Mouse (Mus musculus): ENCODE results near the gene Ube2d1. TPM values are rescaled to one million over a fixed set of nuclear protein-coding genes. Genes with fewer than 3 reads are reported as not detected.

The Ube2d1 gene
- polyA plus RNA-seq, 1 experiment from 2014 or later = 73.5 TPM

- Histone ChIP-seq H3K9ac (no peak overlapping the region), H3K27ac (no peak overlapping the region), H3K27me3 (no peaks in the 10 kb centered on the region), H3K4me3 (no peak overlapping the region), H3K4me1 (no peaks in the 10 kb centered on the region), H3K36me3 (no peaks in the 10 kb centered on the region), H3K4me2 (replicated peaks) (no peak overlapping the region), H3K9me3 (no peaks in the 10 kb centered on the region)
- no peak for ATAC-seq (ENCODE audit: low FRiP score, low read depth)
- WGBS = 78% methylated on average over 11 of the region's 11 CpGs
These were observed 31.0 kb upstream of the Ube2d1 start for GRCm38 (mm10) chr10:71316056-71316455.

GRCm38 (mm10) chr10:71314596-71314995, 29.5 kb upstream of the Ube2d1 start:
- Histone ChIP-seq H3K4me1 (no peaks in the 10 kb centered on the region), H3K9me3 (no peaks in the 10 kb centered on the region), H3K27me3 (no peaks in the 10 kb centered on the region), H3K4me3 (no peak overlapping the region), H3K9ac (no peak overlapping the region), H3K27ac (no peak overlapping the region), H3K4me2 (replicated peaks) (no peak overlapping the region), H3K36me3 (no peaks in the 10 kb centered on the region)
- ATAC-seq (ENCODE audit: low FRiP score, low read depth) = no peak
- 58% methylated on average over 3 of the region's 3 CpGs for WGBS

GRCm38 (mm10) chr10:71310288-71310687, 25.2 kb upstream of the Ube2d1 start:
- Histone ChIP-seq H3K4me2 (replicated peaks) (no peak overlapping the region), H3K9me3 (no peaks in the 10 kb centered on the region), H3K36me3 (no peaks in the 10 kb centered on the region), H3K27ac (no peak overlapping the region), H3K4me1 (no peaks in the 10 kb centered on the region; the same call in 1 of the 2 replicates), H3K9ac (no peak overlapping the region), H3K4me3 (no peak overlapping the region), H3K27me3 (no peaks in the 10 kb centered on the region)
- no peak for ATAC-seq (ENCODE audit: low FRiP score, low read depth)
- 80% methylated on average over 3 of the region's 3 CpGs for WGBS

- no peak overlapping the region for H3K4me2 ChIP-seq (replicated peaks)
- WGBS = 90% methylated on average over 5 of the region's 5 CpGs
- no peak; the same call in 1 of the 2 replicates for ATAC-seq (ENCODE audit: low FRiP score, low read depth)
- no peak overlapping the region for H3K27ac ChIP-seq
- no peak overlapping the region for H3K4me3 ChIP-seq
- no peak overlapping the region for H3K9ac ChIP-seq
- H3K36me3 ChIP-seq = no peaks in the 10 kb centered on the region
- H3K9me3 ChIP-seq = no peaks in the 10 kb centered on the region
- H3K27me3 ChIP-seq = no peaks in the 10 kb centered on the region
- no peaks in the 10 kb centered on the region; the same call in 1 of the 2 replicates for H3K4me1 ChIP-seq
These were observed 23.1 kb upstream of the Ube2d1 start for GRCm38 (mm10) chr10:71308199-71308598.

DNA sequence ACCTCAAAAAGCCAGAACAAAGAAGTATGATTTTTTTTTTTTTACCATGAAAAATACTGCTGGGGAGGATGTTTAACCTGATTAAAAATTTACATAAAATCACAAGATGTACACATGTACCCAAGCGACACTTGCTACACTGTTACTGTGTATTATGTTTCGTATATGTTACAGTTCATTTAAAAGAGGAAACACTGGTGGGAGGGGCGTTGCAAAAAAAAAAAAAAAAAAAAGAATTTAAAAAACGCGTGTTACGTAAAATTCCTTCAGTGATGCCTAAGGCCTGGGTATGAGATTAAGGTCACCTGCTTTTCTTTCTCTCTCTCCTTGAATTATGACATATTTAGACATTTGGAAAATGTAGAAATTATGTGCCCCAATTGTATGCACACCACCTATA, 21.7 kb upstream of the Ube2d1 start:
- WGBS = 64% methylated on average over 6 of the region's 6 CpGs
- H3K4me3 ChIP-seq = no peak overlapping the region
- H3K4me1 ChIP-seq = no peaks in the 10 kb centered on the region; the same call in 1 of the 2 replicates
- no peaks in the 10 kb centered on the region for H3K27me3 ChIP-seq
- H3K9ac ChIP-seq = no peak overlapping the region
- no peaks in the 10 kb centered on the region for H3K36me3 ChIP-seq
- no peak for ATAC-seq (ENCODE audit: low FRiP score, low read depth)
- no peak overlapping the region for H3K27ac ChIP-seq
- H3K9me3 ChIP-seq = no peaks in the 10 kb centered on the region
- no peak overlapping the region for H3K4me2 ChIP-seq (replicated peaks)

DNA sequence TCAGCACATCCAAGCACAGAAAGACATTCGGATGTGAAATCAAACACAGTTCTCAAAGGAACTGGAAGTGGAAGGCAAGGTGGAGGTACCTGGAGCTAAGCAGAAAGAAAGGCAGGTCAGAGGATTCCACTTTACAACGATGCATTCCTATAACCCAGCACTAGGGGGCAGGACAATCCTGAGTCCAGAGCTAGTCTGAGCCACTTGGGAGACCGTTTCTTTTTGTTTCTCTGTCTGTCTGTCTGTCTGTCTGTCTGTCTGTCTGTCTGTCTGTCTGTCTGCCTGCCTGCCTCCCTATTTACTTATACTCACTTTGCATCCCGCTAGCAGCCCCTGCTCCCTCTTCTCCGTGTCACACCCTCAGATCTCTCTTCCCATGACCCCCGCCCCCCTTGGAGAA, 21.1 kb upstream of the Ube2d1 start:
- Histone ChIP-seq H3K9me3 (no peaks in the 10 kb centered on the region), H3K27ac (no peak overlapping the region), H3K4me3 (no peak overlapping the region), H3K9ac (no peak overlapping the region), H3K36me3 (no peaks in the 10 kb centered on the region), H3K4me1 (no peaks in the 10 kb centered on the region; the same call in 1 of the 2 replicates), H3K4me2 (replicated peaks) (peak overlapping the region; percentile 49), H3K27me3 (no peaks in the 10 kb centered on the region)
- WGBS = 21% methylated on average over 6 of the region's 6 CpGs
- ATAC-seq (ENCODE audit: low FRiP score, low read depth) = no peak

DNA sequence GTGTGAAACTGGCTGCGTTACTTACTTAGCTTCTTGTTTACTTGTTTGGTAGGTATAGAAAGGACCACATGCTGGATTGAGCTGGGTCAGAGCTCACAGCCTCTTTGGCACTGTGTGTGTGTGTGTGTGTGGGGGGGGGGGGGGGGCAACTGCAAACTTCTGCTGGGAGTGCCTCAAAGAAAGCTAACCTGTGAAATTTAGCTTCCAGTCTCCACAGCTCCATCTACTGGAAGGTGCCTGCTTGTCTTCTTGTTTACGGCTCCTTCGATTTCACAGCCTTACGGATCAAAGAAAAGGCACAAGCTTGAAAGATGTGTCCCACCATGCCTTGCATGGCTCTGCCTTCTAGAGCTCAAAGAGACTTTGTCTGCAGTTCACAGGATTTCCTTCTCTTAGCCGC, 17.4 kb upstream of the Ube2d1 start:
- H3K4me3 ChIP-seq = no peak overlapping the region
- H3K36me3 ChIP-seq = no peaks in the 10 kb centered on the region
- H3K27ac ChIP-seq = no peak overlapping the region
- H3K4me2 ChIP-seq (replicated peaks) = no peak overlapping the region; the same call in 1 of the 2 replicates
- 15% methylated on average over 5 of the region's 5 CpGs for WGBS
- 0 out of 2 replicates have a peak, but pooled peaks cover 4% of the 10 kb centered on the region for H3K27me3 ChIP-seq
- no peak for ATAC-seq (ENCODE audit: low FRiP score, low read depth)
- H3K9me3 ChIP-seq = no peaks in the 10 kb centered on the region
- no peaks in the 10 kb centered on the region; the same call in 1 of the 2 replicates for H3K4me1 ChIP-seq
- H3K9ac ChIP-seq = no peak overlapping the region

- H3K4me1 ChIP-seq = no peaks in the 10 kb centered on the region
- no peaks in the 10 kb centered on the region for H3K9me3 ChIP-seq
- H3K27me3 ChIP-seq = 0 out of 2 replicates have a peak, but pooled peaks cover 4% of the 10 kb centered on the region
- no peaks in the 10 kb centered on the region for H3K36me3 ChIP-seq
- H3K9ac ChIP-seq = no peak overlapping the region
- no peak overlapping the region for H3K4me2 ChIP-seq (replicated peaks)
- H3K27ac ChIP-seq = no peak overlapping the region
- H3K4me3 ChIP-seq = no peak overlapping the region
- no peak for ATAC-seq (ENCODE audit: low FRiP score, low read depth)
- WGBS = 70% methylated on average over 16 of the region's 16 CpGs
These were observed 15.1 kb upstream of the Ube2d1 start for GRCm38 (mm10) chr10:71300161-71300560.

DNA sequence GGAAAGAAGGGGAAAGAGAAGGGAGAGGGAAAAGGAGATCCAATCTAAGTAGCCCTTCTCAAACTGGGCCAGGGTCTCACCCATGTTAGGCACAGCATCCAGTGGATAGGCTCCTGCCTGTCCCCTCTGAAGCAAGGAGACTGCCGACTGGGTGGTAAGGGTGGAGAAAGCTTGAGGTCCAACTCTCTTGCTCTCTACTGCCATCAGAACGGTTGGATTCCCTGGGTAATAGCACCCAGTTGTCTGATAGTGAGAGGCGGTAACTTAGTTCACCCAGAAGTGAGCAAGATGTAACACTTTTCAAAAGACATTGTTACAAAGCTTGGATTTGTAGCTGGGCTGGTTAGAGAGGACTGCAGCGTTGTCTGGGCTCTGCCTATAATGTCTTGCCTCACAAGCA, 8.2 kb upstream of the Ube2d1 start:
- Histone ChIP-seq H3K4me1 (peaks cover 11% of the 10 kb centered on the region), H3K27me3 (no peaks in the 10 kb centered on the region), H3K36me3 (no peaks in the 10 kb centered on the region), H3K9ac (no peak overlapping the region), H3K9me3 (no peaks in the 10 kb centered on the region), H3K27ac (no peak overlapping the region), H3K4me3 (no peak overlapping the region), H3K4me2 (replicated peaks) (no peak overlapping the region)
- 54% methylated on average over 4 of the region's 4 CpGs for WGBS
- no peak for ATAC-seq (ENCODE audit: low FRiP score, low read depth)

DNA sequence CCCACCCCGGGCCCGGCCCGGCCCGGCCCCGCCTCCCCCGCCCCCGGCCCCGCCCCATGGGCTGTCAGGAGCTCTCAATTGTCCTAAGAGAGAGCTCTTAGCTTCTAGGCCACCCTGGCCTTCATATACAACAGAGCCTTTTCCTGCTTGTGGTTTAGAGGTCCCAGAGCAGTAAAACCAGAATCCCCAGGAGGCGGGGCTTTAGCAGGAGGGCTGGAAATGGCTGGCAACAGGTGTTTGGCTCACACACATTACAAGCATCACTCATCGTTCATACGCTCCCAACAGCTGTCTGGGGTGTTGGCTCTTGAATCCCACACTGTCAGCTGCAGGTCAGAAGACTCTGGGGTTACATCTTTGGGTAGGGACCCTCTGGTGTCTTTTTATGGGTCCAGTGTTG, 7.2 kb upstream of the Ube2d1 start:
- no peaks in the 10 kb centered on the region; the same call in 1 of the 2 replicates for H3K27me3 ChIP-seq
- peak; percentile 85 for ATAC-seq (ENCODE audit: low FRiP score, low read depth)
- H3K9ac ChIP-seq = no peak overlapping the region
- H3K4me1 ChIP-seq = peaks cover 11% of the 10 kb centered on the region
- no peak overlapping the region; the same call in 1 of the 2 replicates for H3K4me3 ChIP-seq
- WGBS = 6% methylated on average over 8 of the region's 11 CpGs
- H3K27ac ChIP-seq = no peak overlapping the region
- no peaks in the 10 kb centered on the region for H3K9me3 ChIP-seq
- peak overlapping the region; percentile 43 for H3K4me2 ChIP-seq (replicated peaks)
- H3K36me3 ChIP-seq = no peaks in the 10 kb centered on the region

GRCm38 (mm10) chr10:71291801-71292200, 6.7 kb upstream of the Ube2d1 start:
- Histone ChIP-seq H3K4me3 (no peak overlapping the region; the same call in 1 of the 2 replicates), H3K36me3 (no peaks in the 10 kb centered on the region), H3K9ac (no peak overlapping the region), H3K4me1 (peaks cover 11% of the 10 kb centered on the region), H3K4me2 (replicated peaks) (peak overlapping the region; percentile 43), H3K27ac (no peak overlapping the region), H3K9me3 (no peaks in the 10 kb centered on the region), H3K27me3 (no peaks in the 10 kb centered on the region; the same call in 1 of the 2 replicates)
- 14% methylated on average over 4 of the region's 4 CpGs for WGBS
- peak; percentile 45 for ATAC-seq (ENCODE audit: low FRiP score, low read depth)

GRCm38 (mm10) chr10:71291179-71291661, 6.2 kb upstream of the Ube2d1 start:
- Histone ChIP-seq H3K4me2 (replicated peaks) (no peak overlapping the region), H3K9me3 (no peaks in the 10 kb centered on the region), H3K4me3 (no peak overlapping the region), H3K4me1 (peaks cover 11% of the 10 kb centered on the region), H3K36me3 (no peaks in the 10 kb centered on the region), H3K27ac (no peak overlapping the region), H3K9ac (no peak overlapping the region), H3K27me3 (peaks cover 1% of the 10 kb centered on the region; the same call in 1 of the 2 replicates)
- 20% methylated on average over 3 of the region's 3 CpGs for WGBS
- no peak for ATAC-seq (ENCODE audit: low FRiP score, low read depth)

All from limb, embryonic 13.5 days (tissue).